Mouse (Mus musculus) hindbrain, postnatal 0 days (tissue): ENCODE results near the gene Kcnj13. TPM values are rescaled to one million over a fixed set of nuclear protein-coding genes. Genes with fewer than 3 reads are reported as not detected.

Experiments used
- ATAC-seq: fragments of 200-750 bp; cut with Nextera tagmentation; 2 replicates; pipeline ENCODE4 v1.8.0; 2017; ENCODE audit warnings: mild to moderate bottlenecking, moderate TSS enrichment, moderate library complexity
- DNase-seq: peaks from one replicate; pipeline ENCODE4 v3.0.0-alpha.2; 2015; ENCODE audit warnings: low spot score
- H3K27ac ChIP-seq: fragments of 300-500 bp; sonication (generic); 2 replicates; pipeline ENCODE4 v1.5.1; 2014; ENCODE audit warnings: mild to moderate bottlenecking
- H3K27me3 ChIP-seq: fragments of 300-500 bp; sonication (generic); 2 replicates; pipeline ENCODE4 v1.6.1; 2014; ENCODE audit warnings: low read length, mixed read lengths; ENCODE audit not compliant: insufficient read depth
- H3K36me3 ChIP-seq: fragments of 300-500 bp; sonication (generic); 2 replicates; pipeline ENCODE4 v1.6.1; 2014; ENCODE audit warnings: low read length, mixed read lengths; ENCODE audit not compliant: insufficient read depth
- H3K4me1 ChIP-seq: fragments of 300-500 bp; sonication (generic); 2 replicates; pipeline ENCODE4 v1.6.1; 2014; ENCODE audit warnings: antibody characterized with exemption, low read length, mixed read lengths; ENCODE audit not compliant: insufficient read depth
- H3K4me2 ChIP-seq: fragments of 300-500 bp; sonication (generic); 2 replicates; pipeline ENCODE4 v1.6.1; 2014; ENCODE audit warnings: low read depth, mild to moderate bottlenecking, low read length, moderate library complexity, mixed read lengths
- H3K4me3 ChIP-seq: fragments of 300-500 bp; sonication (generic); 2 replicates; pipeline ENCODE4 v1.5.1; 2014; ENCODE audit warnings: low read length
- H3K9ac ChIP-seq: fragments of 300-500 bp; sonication (generic); replicated peaks from 2 replicates; pipeline ENCODE4 v1.6.1; 2014; ENCODE audit warnings: mild to moderate bottlenecking, low read length, moderate library complexity, mixed read lengths
- H3K9me3 ChIP-seq: fragments of 300-500 bp; sonication (generic); 2 replicates; pipeline ENCODE4 v1.6.1; 2016; ENCODE audit warnings: low read length, mixed read lengths
- CTCF ChIP-seq: IDR thresholded peaks from 2 replicates; pipeline ENCODE4 v1.5.1; 2016; ENCODE audit warnings: antibody characterized with exemption, control low read depth, low read depth
- WGBS: fragments of 180-500 bp; shearing (Covaris S2); extraction: QIAGEN DNeasy Blood & Tissue Kit; methylation state at CpG from one replicate; pipeline ENCODE4 v1.1.7; 2014; 5-methylcytosine and 5-hydroxymethylcytosine counted together
- polyA plus RNA-seq: library from polyadenylated mRNA; unstranded; fragments of >200 nt; fragmentation: Nextera tagmentation; extraction: Ambion mirVana; gene quantifications from 2 replicates; pipeline ENCODE4 v1.2.1, GENCODE M21; 2015
- total RNA-seq: library from RNA; depleted of rRNA; stranded (reverse); fragments of >200 nt; gene quantifications from 2 replicates; pipeline ENCODE4 v1.2.3, GENCODE M21; 2014; rRNA removed

Gene Kcnj13
- total RNA-seq (5.0 and 12.7 TPM in 2 replicates), polyA plus RNA-seq (33.2 and 37.3 TPM in 2 replicates)

- H3K9ac ChIP-seq, result no peak within 1 kb of the TSS
- H3K4me3 ChIP-seq, result no peak within 1 kb of the TSS
- no peak for TF ChIP-seq CTCF
- H3K9me3 ChIP-seq, result no peaks in the 10 kb centered on the region
- H3K4me2 ChIP-seq, result no peak within 1 kb of the TSS
- H3K27ac ChIP-seq, result no peak within 1 kb of the TSS
- ATAC-seq (no peak), DNase-seq (no peak)
- WGBS, result 47% methylated on average over 6 of the region's 6 CpGs
- no peaks in the 10 kb centered on the region for H3K27me3 ChIP-seq
- H3K36me3 ChIP-seq, result peaks cover 4% of the 10 kb centered on the region; the same call in 1 of the 2 replicates
- H3K4me1 ChIP-seq, result no peaks in the 10 kb centered on the region
These were observed at the start of gene Kcnj13 for GRCm38 (mm10) chr1:87394594-87394993. Gene Kcnj13, minus strand, starts transcription at chr1:87394729.

DNA sequence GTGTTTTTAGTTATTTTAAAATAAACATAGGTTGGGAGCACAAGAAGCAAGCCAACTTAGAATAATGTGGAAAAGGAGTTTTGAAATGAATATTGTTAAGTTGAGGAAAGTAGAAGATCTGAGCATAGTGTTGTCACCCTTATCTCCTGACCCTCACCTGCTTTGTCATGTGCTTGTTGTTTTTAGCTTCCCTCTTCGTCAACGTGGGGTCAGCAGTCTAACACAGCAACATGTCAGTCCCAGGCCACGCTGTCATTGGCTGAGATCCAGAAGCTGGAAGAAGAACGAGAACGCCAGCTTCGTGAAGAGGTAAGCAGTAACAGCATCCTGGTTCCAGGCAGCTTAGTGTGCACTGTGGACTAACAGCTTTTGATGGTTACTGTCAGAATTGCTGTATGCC is 42.1 kb upstream of the Kcnj13 start:
- Histone ChIP-seq H3K4me1 (no peaks in the 10 kb centered on the region), H3K4me2 (no peak overlapping the region), H3K27ac (no peak overlapping the region), H3K36me3 (peaks cover 55% of the 10 kb centered on the region), H3K9ac (no peak overlapping the region), H3K4me3 (no peak overlapping the region), H3K9me3 (no peaks in the 10 kb centered on the region), H3K27me3 (no peaks in the 10 kb centered on the region)
- whole genome bisulfite sequencing, result 72% methylated on average over 6 of the region's 6 CpGs
- TF ChIP-seq CTCF, result no peak
- DNase-seq, result no peak
- ATAC-seq, result no peak

GRCm38 (mm10) chr1:87435125-87435524 is 40.6 kb upstream of the Kcnj13 start:
- Histone ChIP-seq H3K27me3 (no peaks in the 10 kb centered on the region), H3K9ac (no peak overlapping the region), H3K27ac (no peak overlapping the region), H3K4me3 (no peak overlapping the region), H3K36me3 (peaks cover 53% of the 10 kb centered on the region), H3K4me2 (no peak overlapping the region), H3K4me1 (no peaks in the 10 kb centered on the region), H3K9me3 (no peaks in the 10 kb centered on the region)
- TF ChIP-seq CTCF, result no peak
- no peak for ATAC-seq
- DNase-seq, result no peak
- 94% methylated on average over 2 of the region's 2 CpGs for WGBS

DNA sequence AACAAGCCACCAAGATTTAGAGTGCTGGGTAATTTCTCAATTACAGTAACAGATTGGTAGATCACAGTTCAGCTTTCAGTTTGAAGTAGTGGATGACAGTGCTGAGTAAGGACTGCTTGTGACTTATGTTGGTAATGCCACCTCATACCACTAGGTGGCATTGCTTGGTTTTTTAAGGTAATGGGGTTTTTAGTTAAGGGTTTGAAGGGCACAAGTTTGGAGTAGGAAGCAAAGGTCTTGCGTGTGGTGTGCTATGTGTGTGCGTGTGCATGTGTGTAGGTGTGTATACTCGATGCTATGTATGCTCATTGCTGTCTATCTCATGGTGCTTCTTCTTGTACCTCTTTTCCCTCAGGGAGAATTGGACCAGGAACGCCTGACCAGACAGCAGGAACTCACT is 24.2 kb upstream of the Kcnj13 start:
- H3K27ac ChIP-seq, result no peak overlapping the region
- peaks cover 28% of the 10 kb centered on the region for H3K36me3 ChIP-seq
- H3K9me3 ChIP-seq, result no peaks in the 10 kb centered on the region
- no peaks in the 10 kb centered on the region for H3K27me3 ChIP-seq
- WGBS, result 89% methylated on average over 4 of the region's 4 CpGs
- no peaks in the 10 kb centered on the region for H3K4me1 ChIP-seq
- H3K4me2 ChIP-seq, result no peak overlapping the region
- ATAC-seq, result no peak
- H3K4me3 ChIP-seq, result no peak overlapping the region
- H3K9ac ChIP-seq, result no peak overlapping the region
- TF ChIP-seq CTCF, result peak; percentile 79
- DNase-seq, result peak; percentile 73

DNA sequence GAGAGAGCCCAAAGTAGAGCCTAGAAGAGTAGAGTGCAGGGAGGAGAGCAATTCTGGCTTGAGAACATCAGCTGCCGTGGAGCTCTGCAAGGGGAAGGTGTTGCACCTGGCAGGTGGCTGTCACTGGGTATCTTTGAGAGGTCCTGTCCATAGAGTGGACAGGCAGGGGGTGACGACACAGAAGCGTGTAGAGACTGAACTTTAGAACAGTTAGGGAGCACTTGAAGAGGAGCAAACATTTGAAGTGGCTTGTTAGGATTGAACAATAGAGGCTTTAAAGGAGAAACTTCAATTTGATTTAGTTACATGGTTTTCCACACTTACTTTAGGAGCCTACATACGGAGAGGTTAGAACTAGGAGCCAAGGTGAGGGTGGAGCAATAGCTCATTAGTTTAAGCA is 14.9 kb upstream of the Kcnj13 start:
- DNase-seq (no peak), ATAC-seq (no peak)
- H3K9ac ChIP-seq, result no peak overlapping the region
- H3K4me3 ChIP-seq, result no peak overlapping the region
- no peaks in the 10 kb centered on the region for H3K27me3 ChIP-seq
- no peak overlapping the region for H3K4me2 ChIP-seq
- no peak for TF ChIP-seq CTCF
- 90% methylated on average over 4 of the region's 4 CpGs for WGBS
- peaks cover 50% of the 10 kb centered on the region for H3K36me3 ChIP-seq
- no peak overlapping the region for H3K27ac ChIP-seq
- no peaks in the 10 kb centered on the region for H3K9me3 ChIP-seq
- H3K4me1 ChIP-seq, result no peaks in the 10 kb centered on the region

- no peak for ATAC-seq
- H3K4me2 ChIP-seq, result no peak overlapping the region
- no peak for TF ChIP-seq CTCF
- DNase-seq, result no peak
- H3K4me1 ChIP-seq, result no peaks in the 10 kb centered on the region
- no peaks in the 10 kb centered on the region for H3K9me3 ChIP-seq
- H3K4me3 ChIP-seq, result no peak overlapping the region
- H3K27me3 ChIP-seq, result no peaks in the 10 kb centered on the region
- H3K36me3 ChIP-seq, result peaks cover 35% of the 10 kb centered on the region
- H3K27ac ChIP-seq, result no peak overlapping the region
- H3K9ac ChIP-seq, result no peak overlapping the region
These were observed 11.5 kb upstream of the Kcnj13 start for GRCm38 (mm10) chr1:87406012-87406411.

DNA sequence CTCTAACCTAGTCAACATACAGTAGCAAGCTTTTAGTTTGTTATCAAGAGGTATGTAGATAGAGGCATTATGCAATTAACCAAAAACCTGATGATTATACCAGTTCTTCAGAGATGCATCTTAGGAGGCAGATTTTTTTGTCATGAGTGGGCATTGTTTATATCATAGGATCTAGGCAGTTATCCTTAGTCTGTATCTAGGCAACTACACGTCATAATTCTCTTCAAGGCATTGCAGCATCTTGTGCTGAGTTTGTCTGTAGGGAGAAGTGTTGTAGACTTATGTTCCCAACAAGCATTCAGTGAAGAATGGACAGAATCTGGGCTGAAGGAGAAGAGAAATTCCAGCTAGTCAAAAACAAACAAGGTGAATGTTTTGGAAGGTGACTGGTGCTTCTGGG is 10.2 kb upstream of the Kcnj13 start:
- no peak overlapping the region for H3K4me3 ChIP-seq
- H3K9ac ChIP-seq, result no peak overlapping the region
- H3K4me1 ChIP-seq, result no peaks in the 10 kb centered on the region
- H3K27me3 ChIP-seq, result no peaks in the 10 kb centered on the region
- no peaks in the 10 kb centered on the region for H3K9me3 ChIP-seq
- H3K27ac ChIP-seq, result no peak overlapping the region
- WGBS, result 76% methylated on average over 1 of the region's 1 CpGs
- no peak for ATAC-seq
- peaks cover 33% of the 10 kb centered on the region for H3K36me3 ChIP-seq
- no peak overlapping the region for H3K4me2 ChIP-seq
- TF ChIP-seq CTCF, result no peak
- DNase-seq, result no peak
